8 mouse cellular contexts compared by ENCODE assay signal in genomic region chr4:87367732-87368412, GRCm38 (mm10).
A peak's percentile ranks its signal among the peaks of the same experiment; 100 is the strongest.
DNase-seq lines count a peak whose midpoint lies in the region; ATAC-seq and TF ChIP-seq lines count a peak whose summit lies in the region.

No protein-coding gene starts in this region.

- no peaks in the 10 kb centered on the region; the same call in 1 of the 2 replicates for H3K4me1 ChIP-seq in cortical plate, adult 2 months (ENCODE audit: control insufficient read depth, insufficient read depth, low read length)

- DNase-seq in adipocyte (ENCODE audit: low spot score), result peak; percentile 57
- peak; percentile 72 for DNase-seq in gastrocnemius, postnatal 10 days
- peak; percentile 79 for DNase-seq in induced T-regulatory cell, adult 2 months (ENCODE audit: low read depth)
- DNase-seq in left cerebral cortex, adult 8-10 months (ENCODE audit: low spot score in 2 of 2), result peak; percentile 67 to 75
- DNase-seq in right cerebral cortex, adult 18-20 months, result peak; percentile 83
- DNase-seq in urinary bladder, adult 2 months (ENCODE audit: low spot score), result peak; percentile 53

- TF ChIP-seq POLR2A in cortical plate, adult 2 months (IDR thresholded peaks at IDR 0.05; ENCODE audit: extremely low read depth, insufficient read depth, low read length), result no peak

- peak; percentile 85 for TF ChIP-seq CTCF in cortical plate, adult 2 months (IDR thresholded peaks at IDR 0.05; ENCODE audit: extremely low read depth, insufficient read depth, low read length)

- peak overlapping the region; percentile 38 for H3K4me3 ChIP-seq in cortical plate, adult 2 months (ENCODE audit: insufficient read depth, low read length)

- peak; percentile 97 for ATAC-seq in megakaryocyte, adult 5-6 weeks (ENCODE audit: poor library complexity, severe bottlenecking)

- H3K27ac ChIP-seq in cortical plate, adult 2 months (ENCODE audit: insufficient read depth, low read length), result no peak overlapping the region
